Mouse (Mus musculus) heart, postnatal 10 days (tissue): ENCODE data around the gene Cdc42ep3. TPM values are rescaled to one million over a fixed set of nuclear protein-coding genes. Genes with fewer than 3 reads are reported as not detected.

ENCODE experiments used
- DNase-seq, 2 experiments: peaks; one replicate each; pipeline ENCODE4 v3.0.0; 2021
- intact Hi-C: fragments of 180-260 bp; cut with DNase I; formaldehyde crosslinking; loops from one replicate; pipeline ENCODE4 v1.15.1; 2025
- total RNA-seq, 2 experiments: library from RNA; stranded (reverse); gene quantifications; 2 replicates each; pipeline ENCODE4 v1.2.3; 2021

Cdc42ep3 gene
- 10 to 100 TPM; 33.6 to 42.7 TPM for total RNA-seq

GRCm38 (mm10) chr17:79354444-79355270 lies at the start of gene Cdc42ep3:
Gene Cdc42ep3, minus strand, starts transcription at chr17:79355091.
- peak; percentile 85 to 90 for DNase-seq
- intact Hi-C loops, result loop anchor here (5.0 to 10.0 kb wide), 6 partner anchors 67 to 242 kb away; no protein-coding TSS in a partner anchor

DNA sequence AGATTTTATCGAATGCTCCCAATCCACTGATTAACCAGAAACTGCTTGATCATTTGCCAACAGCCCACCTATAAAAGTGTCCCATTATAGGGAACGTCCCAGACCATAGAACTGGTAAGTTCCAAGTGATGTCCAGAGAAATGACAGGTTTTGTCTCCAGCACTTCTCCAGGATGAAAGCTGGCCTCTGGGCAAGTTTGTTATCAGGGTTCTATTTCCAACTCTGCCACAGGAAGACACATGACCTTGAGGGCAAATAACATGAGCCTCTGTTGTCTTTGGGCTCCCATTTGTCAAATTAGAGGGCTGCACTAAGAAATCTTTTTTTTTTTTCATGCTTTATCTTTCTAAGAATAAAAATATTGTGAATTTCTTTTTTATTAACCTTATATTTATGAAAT lies 45.5 kb upstream of the Cdc42ep3 start:
- DNase-seq, result peak; percentile 45 to 52
- intact Hi-C loops, result no loop called here

DNA sequence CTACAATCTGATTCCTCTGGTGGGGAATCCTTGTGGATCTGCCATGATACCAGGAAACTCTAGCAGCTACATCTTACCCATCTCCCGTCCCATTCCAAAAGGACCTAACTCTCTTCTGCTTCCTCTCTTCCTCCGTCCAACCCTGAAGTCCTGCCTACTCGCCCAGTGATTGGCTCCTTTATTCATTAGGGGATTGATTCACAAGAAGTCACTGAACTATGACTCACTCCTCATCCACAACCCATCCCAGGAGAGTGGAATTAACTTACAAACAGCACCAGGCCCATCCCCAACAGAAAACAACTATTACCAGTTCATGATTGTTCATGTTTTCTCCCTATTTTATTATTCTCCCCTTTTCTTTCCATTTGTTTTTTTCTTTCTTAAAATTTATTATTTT lies 43.5 kb upstream of the Cdc42ep3 start:
- no peak for DNase-seq
- intact Hi-C loops, result no loop called here

- DNase-seq, result no peak
- intact Hi-C loops, result no loop called here
Observed at GRCm38 (mm10) chr17:79394799-79395198, 39.9 kb upstream of the Cdc42ep3 start.

DNA sequence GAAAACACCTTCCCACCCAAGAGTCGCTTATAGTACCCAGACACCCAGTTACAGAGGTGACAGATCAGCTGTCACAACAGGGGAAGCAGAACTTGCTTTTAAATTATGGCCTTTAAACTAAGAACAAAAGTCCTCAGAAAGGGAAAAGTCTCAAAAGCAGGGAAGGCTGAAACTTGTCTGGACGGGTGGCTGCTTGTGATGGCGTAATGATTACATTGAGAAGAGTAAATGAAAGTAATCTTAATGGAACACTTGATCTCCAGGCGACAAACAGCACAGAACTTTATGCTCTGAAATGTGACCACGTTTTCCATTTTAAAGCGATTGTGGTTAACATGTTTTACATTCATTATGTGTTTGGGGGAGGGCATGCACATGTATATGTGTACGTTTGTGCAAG lies 39.0 kb upstream of the Cdc42ep3 start:
- DNase-seq, result no peak
- intact Hi-C loops, result no loop called here

GRCm38 (mm10) chr17:79387465-79388066 lies 32.7 kb upstream of the Cdc42ep3 start:
- intact Hi-C loops, result no loop called here

GRCm38 (mm10) chr17:79381485-79381884 lies 26.6 kb upstream of the Cdc42ep3 start:
- intact Hi-C loops, result no loop called here
- DNase-seq, result no peak

More at GRCm38 (mm10) chr17:79387465-79388066, 32.7 kb upstream of the Cdc42ep3 start:
- DNase-seq, result no peak

- no peak for DNase-seq
- intact Hi-C loops, result no loop called here
Observed at GRCm38 (mm10) chr17:79379191-79379590, 24.3 kb upstream of the Cdc42ep3 start.

- no peak for DNase-seq
- intact Hi-C loops, result no loop called here
Observed at GRCm38 (mm10) chr17:79376434-79377210, 21.7 kb upstream of the Cdc42ep3 start.

DNA sequence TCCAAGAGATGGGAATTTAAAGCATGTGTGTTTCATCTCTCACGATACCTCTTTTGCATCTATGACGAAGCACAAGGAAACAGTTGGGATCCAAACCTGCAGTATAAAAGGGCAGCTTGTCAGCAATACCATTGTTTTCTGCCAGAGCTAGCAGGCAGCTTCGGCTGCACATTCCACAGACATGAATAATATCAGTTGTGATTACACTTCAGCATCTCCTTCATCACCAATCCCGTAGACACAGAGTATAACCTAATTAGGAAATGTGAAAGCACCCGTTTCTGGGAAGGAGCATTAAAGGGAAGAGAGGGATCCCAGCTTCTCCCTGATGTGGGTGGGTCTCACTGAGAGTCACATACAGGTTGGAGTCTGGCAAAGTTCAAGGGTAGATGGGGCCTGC lies 18.1 kb upstream of the Cdc42ep3 start:
- DNase-seq, result no peak
- intact Hi-C loops, result no loop called here

GRCm38 (mm10) chr17:79364749-79365450 lies 10.0 kb upstream of the Cdc42ep3 start:
- no peak for DNase-seq
- intact Hi-C loops, result no loop called here

- no peak for DNase-seq
- intact Hi-C loops, result loop anchor here (10.0 kb wide), 1 partner anchor 189 kb away; no protein-coding TSS in a partner anchor
Observed at GRCm38 (mm10) chr17:79356071-79356601, 1.2 kb upstream of the Cdc42ep3 start.

DNA sequence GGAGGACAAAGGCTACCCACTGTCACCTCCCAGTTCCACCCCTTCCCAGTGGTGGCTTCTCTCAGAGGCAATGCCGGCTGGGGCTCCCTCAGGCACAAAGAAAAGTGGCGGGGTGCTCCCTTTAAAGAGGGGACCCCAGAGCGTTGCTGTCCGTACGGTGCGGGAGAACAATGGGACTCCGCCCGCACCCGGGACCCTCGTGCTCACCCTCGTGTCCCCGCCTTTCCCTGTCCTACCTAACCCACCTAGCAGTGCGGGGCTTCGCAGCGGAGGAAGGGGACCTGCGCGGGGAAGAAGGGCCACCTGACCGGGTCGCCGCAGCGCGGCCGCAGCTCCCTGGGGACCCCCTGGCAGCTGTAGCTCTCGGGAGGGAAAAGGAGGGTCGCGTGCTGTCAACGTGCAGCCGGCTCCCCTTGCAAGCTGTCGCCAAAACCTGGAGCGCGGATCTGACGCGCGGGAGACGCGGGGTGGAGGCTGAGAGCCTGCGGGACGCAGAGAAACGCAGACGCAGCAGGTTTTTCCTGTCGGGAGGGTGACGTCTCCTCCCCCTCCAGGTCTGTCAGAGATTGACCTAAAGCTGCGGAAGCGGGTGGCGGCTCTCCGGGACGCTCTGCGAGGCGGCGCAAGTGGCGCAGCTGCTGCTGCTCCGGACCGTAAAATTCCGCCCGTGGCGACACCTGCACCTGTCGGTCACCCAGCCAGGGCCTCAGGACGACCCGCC lies 540 bp upstream of the Cdc42ep3 start:
- intact Hi-C loops, result loop anchor here (10.0 kb wide), 1 partner anchor 189 kb away; no protein-coding TSS in a partner anchor
- peak; percentile 80 to 82 for DNase-seq

DNA sequence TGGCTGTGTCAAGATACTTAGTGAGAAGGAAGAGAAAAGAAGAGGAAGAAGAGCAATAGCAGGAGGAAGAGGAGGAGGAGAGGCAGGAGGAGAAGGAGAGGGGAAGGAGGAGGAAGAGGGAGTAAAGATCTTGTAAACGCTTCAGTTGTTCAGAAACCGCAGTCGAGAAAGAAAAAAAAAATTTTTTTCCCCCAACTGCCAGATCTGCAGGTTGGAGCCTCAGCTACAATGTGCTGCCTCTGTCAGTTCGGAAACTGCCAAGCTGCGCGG lies 782 bp downstream of the Cdc42ep3 start:
- no peak for DNase-seq
- intact Hi-C loops, result loop anchor here (5.0 to 10.0 kb wide), 6 partner anchors 67 to 242 kb away; no protein-coding TSS in a partner anchor

DNA sequence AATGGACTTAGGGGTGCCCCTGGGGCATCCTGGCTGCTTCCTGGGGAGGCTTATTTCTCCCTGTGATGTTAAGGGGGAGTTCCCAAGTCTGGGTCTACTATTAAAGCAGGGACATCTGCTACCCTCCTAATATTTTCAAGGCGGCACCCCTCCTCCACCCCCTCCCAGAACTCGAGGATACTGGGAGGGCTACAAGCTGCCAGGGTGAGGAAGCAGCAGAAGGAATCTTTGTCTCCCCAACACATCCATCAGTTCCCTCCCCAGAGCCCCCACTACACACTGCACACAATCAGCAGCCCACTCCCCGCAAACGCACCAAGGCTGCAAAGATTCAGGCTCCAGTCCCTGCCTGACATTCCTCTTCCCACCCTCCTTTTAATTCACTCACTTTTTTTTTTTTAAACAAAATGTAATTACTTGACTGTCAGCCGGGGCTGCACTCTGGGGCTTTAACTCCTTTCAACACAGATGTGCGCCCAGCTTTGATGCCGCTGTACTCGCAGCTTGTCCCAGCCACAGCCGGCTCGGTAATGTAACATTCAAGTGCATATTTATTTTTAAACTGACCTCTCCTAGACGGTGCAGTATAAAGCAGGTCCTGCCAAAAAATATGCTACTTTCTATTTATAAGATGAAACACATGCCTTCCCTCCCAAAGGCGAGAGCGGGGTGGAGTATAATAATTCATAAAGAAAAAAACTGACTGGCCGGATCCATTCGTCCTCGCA lies 1.3 kb downstream of the Cdc42ep3 start:
- peak; percentile 65 to 73 for DNase-seq
- intact Hi-C loops, result loop anchor here (5.0 to 10.0 kb wide), 6 partner anchors 66 to 241 kb away; no protein-coding TSS in a partner anchor

DNA sequence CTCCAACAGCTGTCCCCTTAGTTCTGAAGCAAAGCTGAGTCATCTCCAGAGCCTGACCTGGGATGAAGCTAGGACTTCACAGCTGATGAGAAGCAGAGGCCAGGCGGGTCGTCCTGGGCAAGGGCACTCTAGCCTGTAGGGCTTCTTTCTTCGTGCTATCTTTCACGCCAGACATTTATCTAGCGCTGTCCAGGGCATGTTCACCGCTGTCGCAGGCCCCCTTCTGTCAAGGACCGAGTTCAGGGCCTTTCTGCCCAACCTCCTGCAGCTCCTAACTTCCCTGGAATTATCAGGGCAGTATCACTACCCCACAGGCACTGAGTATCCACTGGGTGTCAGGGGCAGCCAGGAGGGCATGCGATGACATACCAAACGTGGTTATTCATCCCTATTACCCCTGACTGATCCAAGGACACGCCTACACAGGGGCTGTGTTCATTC lies 4.1 kb downstream of the Cdc42ep3 start:
- intact Hi-C loops, result loop anchor here (5.0 to 10.0 kb wide), 6 partner anchors 63 to 238 kb away; no protein-coding TSS in a partner anchor
- DNase-seq, result peak; percentile 36 to 42

GRCm38 (mm10) chr17:79349371-79349770 lies 5.5 kb downstream of the Cdc42ep3 start:
- DNase-seq, result no peak
- intact Hi-C loops, result no loop called here

DNA sequence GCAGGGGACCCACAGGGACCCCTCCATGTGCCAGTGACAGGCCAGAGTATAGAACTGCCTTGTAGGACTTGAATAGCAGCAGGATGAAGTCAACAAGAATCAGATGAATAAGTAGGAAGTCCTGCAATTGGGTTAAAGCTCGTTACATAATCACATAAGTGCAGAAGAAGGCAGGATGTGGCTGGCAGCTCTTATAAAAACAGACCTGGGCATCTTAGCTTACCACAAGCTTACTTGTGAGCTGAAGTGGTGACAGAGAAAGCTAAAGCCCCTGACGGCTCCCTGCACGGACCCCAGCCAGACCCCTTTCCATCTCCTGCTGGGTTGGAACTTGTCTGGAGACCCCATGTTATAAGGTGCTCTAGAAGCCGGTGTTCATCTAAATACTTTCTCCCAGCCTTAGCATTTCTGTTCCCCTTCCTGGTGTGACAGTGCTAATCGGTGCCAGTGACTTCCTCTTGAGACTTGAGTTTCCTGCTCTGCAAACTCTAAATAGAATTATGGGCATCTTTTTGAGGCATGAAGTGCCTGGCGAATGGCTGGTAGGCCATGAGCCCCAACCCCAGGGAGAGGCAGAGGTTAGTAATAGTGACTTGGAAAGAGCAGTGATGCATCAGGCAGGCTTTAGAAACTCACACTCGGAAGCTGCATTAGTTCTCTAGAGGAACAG lies 6.8 kb downstream of the Cdc42ep3 start:
- intact Hi-C loops, result no loop called here
- DNase-seq, result peak in 1 of 2 experiments; percentile 5
